Mouse (Mus musculus) adrenal gland, postnatal 25 days (tissue): Measurements from ENCODE around the gene Rpl13. TPM values are rescaled to one million over a fixed set of nuclear protein-coding genes. Genes with fewer than 3 reads are reported as not detected.

Experiments
- DNase-seq: peaks from one replicate; pipeline ENCODE4 v3.0.0; 2021; ENCODE audit warnings: mixed read lengths
- total RNA-seq: library from RNA; stranded (reverse); gene quantifications from 2 replicates; pipeline ENCODE4 v1.2.3, GENCODE M21; 2021

Gene Rpl13
- total RNA-seq, 1 experiment from 2014 or later, result 633 TPM

DNA sequence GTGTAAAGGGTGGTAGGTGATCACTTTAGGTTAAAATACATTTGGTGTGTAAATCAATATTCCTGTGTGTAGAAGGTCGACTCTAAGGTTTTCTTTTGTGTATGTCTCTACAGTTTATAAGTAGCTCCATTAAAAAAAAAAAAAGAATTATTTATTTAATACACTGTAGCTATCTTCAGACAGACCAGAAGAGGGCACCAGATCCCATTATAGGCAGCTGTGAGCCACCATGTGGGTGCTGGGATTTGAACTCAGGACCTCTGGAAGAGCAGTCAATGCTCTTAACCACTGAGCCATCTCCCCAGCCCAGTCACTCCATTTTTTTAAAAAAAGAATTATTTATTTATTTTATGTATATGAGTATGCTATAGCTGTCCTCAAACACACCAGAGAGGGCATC lies 5.9 kb downstream of the Rpl13 start:
- DNase-seq, result no peak

DNA sequence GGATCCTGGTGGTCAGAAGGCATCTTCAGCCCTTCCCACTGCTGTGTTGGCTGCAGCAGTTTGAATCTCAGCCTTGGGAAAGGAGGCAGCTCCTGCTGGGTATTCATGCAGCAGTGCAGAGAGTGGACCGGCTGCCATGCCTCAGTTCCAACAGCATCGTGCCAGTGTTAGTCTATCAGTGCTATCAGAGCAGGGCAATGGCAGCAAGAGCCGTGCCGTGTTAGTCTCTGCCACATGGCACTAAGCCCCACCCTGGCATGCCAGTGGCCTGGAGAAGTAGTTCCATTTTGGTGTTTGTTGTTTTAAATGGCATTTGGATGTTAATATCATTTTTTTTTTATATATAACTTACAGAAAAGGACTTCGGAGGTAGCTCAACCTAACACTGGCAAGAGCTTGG lies 6.8 kb downstream of the Rpl13 start:
- no peak for DNase-seq

DNA sequence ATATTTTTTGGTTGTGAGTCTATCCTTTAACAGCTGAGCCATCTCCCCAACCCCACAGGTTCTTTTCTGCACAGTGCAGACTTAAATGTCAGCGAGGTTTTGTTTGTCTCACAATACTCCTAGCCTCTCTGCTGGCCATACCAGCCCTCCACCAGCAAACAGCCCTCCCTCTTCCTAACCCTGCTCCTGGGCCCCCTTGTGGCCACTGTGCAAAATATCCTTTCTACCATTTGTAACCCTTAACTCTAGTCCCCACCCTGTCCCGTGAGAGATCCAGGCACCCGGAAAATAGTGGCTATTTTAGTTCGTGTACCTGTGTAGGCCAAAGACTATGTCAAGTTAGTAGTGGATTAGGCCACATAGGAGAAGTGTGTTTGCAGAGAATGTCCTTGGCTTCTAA lies 8.5 kb downstream of the Rpl13 start:
- DNase-seq, result peak; percentile 58

DNA sequence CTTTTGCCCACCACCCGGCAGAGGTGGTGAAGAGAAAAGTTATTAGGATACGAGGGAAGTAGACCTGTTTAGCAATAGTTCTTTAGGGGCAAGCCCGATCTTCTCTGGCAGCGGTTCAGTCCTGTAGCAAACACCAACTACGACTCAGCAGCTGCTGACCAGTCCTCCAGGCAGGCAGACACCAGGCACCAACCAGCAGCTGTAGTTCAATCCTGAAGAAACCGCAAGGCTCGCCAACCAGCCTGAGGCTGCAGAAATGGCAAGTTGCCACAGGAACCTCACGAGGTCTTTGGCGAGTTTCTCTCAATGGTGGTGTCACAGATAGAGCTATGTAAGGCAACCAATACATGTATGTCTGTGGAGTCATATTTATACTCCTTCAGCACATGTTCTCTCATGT lies 10.7 kb downstream of the Rpl13 start:
- DNase-seq, result no peak

DNA sequence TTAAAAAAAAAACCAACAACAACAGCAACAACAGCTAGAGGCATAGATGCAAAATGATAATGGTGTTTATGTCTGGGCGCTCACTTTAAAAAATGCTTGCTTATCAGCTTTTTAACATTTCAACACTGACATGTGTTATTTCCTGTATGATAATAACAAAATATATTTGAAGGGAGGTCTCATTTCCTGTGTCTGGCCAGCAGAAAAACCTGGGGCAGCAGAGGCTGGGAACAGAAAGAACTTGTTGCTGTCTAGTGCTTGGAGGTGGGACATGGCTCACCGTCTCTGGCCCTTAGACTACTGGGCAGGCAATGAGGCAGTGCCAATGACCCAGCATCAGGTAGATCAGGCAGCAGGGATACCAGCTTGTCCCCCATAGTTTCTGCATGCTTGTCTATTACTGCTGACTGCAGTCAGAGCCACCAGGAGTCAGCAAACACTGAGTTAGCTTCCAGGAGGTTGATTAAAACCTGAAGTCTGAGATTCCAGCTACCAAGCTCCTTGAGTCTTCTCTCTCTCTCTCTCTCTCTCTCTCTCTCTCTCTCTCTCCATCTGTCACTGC lies 11.8 kb downstream of the Rpl13 start:
- no peak for DNase-seq

DNA sequence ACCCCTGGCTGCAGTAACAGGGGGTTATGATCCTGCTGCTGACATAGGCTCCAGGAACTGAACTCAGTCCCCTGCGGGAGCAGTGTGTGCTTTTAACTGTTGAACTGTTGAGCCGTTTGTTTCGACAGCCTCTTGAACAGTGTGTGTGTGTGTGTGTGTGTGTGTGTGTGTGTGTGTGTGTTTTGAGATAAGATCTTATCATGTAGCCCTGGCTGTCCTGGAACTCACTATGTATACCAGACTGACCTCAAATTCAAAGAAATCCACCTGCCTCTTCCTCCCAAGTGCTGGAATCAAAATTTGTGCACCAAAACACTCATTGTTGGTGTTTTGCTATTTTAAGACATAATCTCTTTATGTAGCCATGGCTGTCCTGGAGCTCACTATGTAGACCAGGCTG lies 12.5 kb downstream of the Rpl13 start:
- no peak for DNase-seq

- DNase-seq, result no peak
Observed at GRCm38 (mm10) chr8:123117127-123117731, 15.1 kb downstream of the Rpl13 start, which contains the start of gene Cpne7. Cpne7 (plus strand) TSS chr8:123117374.

- no peak for DNase-seq
Observed at GRCm38 (mm10) chr8:123117744-123118143, 15.6 kb downstream of the Rpl13 start.

DNA sequence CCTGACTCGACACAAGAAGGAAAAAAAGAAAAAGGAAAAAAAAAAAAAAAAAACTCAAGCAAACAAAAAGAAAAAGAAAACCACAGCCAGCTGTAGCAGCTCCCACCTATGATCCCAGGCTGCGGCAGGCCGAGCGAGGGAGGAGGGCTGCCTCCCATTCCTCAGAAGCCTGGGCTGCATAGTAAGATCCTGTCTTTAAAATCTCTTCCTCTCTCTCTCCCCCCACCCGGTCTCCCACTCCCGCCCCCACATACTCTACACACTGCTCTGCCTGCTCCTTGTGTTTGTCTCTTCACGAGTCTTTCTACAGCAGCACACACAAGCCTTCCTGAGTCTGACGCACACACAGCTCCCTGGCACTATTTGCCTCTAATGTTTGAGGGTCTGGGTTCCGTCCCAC lies 19.9 kb downstream of the Rpl13 start:
- no peak for DNase-seq

GRCm38 (mm10) chr8:123122670-123123069 lies 20.5 kb downstream of the Rpl13 start:
- DNase-seq, result no peak

DNA sequence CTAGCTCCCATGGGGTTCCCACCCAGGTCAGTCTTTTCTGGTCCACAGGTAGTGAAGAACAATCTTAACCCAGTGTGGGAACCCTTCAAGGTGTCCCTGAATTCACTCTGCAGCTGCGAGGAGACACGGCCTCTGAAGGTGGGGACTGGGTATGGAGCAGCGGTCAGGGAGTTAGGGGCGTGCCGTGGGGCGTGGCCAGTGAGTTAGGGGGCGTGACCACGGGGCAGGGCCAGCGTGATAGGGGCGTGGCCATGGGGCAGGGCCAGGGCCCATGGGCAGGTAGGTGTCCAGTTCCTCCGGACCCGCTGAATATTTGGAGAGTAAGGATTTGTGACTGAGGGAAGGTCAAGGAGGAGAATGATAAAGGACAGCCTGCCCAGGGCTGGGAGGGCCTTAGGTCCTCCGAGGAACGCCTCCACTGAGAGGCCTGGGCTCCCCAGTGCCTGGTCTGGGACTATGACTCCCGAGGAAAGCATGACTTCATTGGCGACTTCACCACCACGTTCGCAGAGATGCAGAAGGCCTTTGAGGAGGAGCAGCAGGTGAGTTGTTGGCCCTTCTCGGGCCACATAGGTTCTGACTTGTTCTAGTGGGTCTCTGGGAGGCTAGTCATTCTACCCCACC lies 24.2 kb downstream of the Rpl13 start:
- DNase-seq, result no peak

- no peak for DNase-seq
Observed at GRCm38 (mm10) chr8:123131041-123131440, 28.9 kb downstream of the Rpl13 start.

DNA sequence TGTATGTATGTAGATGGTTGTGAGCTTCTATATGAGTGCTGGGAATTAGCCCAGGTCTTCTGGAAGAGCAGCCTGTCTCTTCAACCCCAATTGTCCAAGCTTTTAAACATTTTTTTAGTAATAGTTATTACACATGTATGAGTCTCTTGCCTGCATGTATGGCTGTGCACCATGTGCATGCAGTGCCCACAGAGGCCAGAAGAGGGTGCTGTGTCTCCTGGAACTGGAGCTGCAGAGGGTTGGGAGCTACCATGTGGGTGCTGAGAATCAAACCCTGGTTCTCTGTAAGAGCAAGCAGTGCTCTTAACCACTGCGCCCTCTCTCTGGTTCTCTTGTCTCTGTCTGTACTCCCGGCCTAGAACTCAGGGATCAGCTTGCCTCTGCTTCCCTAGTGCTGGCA lies 30.8 kb downstream of the Rpl13 start:
- no peak for DNase-seq

GRCm38 (mm10) chr8:123134149-123134713 lies 32.1 kb downstream of the Rpl13 start:
- no peak for DNase-seq

GRCm38 (mm10) chr8:123135406-123135805 lies 33.3 kb downstream of the Rpl13 start:
- DNase-seq, result no peak

- no peak for DNase-seq
Observed at GRCm38 (mm10) chr8:123135806-123136205, 33.7 kb downstream of the Rpl13 start.

DNA sequence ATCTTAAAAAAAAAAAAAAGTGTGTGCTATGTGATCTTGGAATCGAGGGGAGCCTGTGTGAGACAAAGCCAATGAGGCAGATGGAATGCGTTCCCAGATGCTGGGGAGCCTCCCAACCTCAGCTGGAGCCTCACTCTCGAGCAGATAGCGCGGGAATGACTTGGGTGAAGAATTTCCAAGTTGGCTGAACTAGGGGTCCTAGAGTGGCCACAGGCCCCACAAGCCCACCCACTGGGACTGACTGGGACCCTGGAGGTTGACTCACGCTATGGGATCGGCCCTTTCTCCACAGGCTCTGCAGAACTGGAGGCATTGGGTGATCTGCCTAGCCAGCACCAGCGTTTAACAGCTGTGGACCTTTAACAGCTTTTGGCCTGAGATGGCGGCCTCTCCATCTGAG lies 34.1 kb downstream of the Rpl13 start:
- no peak for DNase-seq

DNA sequence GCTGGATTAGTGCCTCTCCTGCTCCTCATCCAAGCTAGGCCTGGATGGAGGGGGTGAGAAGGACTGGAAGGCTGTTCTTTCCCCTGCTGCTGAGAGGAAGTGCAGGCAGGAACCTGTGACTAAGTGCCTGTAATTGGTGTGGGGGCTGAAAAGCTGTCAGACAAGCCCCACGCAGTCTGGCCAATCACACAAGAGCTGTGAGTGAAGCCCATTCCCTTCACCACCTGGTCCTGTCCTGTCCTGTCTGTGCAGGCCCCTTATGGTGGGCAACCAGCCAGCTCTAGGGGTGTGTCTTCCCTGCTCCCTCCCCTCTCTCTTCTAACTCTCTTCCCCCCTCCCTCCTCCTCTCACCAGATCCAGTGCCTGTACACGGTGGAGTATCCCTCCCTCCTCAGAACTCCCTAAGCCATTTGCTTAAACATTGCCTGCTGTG lies 35.5 kb downstream of the Rpl13 start:
- DNase-seq, result peak; percentile 38

- no peak for DNase-seq
Observed at GRCm38 (mm10) chr8:123138741-123139140, 36.6 kb downstream of the Rpl13 start.

GRCm38 (mm10) chr8:123141741-123142462 lies 39.8 kb downstream of the Rpl13 start:
- peak; percentile 64 for DNase-seq

DNA sequence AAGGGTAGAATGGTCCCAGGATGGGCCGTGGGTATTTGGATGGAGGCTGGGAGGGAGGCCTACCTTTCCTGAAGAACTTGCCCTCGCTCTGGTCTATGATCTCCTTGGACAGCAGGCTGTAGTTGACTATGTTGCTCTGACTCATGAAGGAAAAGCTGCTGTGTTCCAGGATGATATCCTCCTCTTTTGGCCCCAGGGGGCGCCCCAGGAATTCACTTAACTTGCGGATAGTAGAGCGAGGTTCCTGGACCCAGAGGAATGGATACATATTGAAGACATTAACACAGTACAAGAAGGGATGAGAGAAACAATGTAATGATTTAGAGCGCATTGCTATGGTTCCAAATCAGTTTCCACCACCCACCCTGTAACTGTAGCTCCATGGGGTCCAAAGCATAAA lies 43.1 kb downstream of the Rpl13 start:
- DNase-seq, result peak; percentile 59

- DNase-seq, result no peak
Observed at GRCm38 (mm10) chr8:123146390-123146789, 44.2 kb downstream of the Rpl13 start.

- DNase-seq, result no peak
Observed at GRCm38 (mm10) chr8:123150737-123151171, 48.6 kb downstream of the Rpl13 start.
